21 mouse cellular contexts compared by ENCODE assay signal in genomic region chr7:16591292-16591691, GRCm38 (mm10). TPM values are rescaled to one million over a fixed set of nuclear protein-coding genes. Genes with fewer than 3 reads are reported as not detected.
DNase-seq lines count a peak whose midpoint lies in the region; TF ChIP-seq lines count a peak whose summit lies in the region.
"Had no signal": no experiment of that assay in that cellular context is flagged by ENCODE, and none has a peak within 500 bp of the region (broad histone marks: within the 10 kb centered on the region; RNA-seq: fewer than 3 reads in every experiment).

No protein-coding gene starts in this region.

- H3K4me3 ChIP-seq in heart, adult 2 months = no peak overlapping the region
- H3K4me3 ChIP-seq in liver, adult 2 months (ENCODE audit: insufficient read depth, low read depth, low read length) = no peak overlapping the region
- H3K4me3 ChIP-seq: embryonic facial prominence, embryonic 13.5 days; forebrain, embryonic 13.5 days; heart, embryonic 10.5 days; hindbrain, embryonic 10.5 days; intestine, embryonic 15.5 days had no signal

- TF ChIP-seq EP300 in heart, adult 2 months (IDR thresholded peaks at IDR 0.05; ENCODE audit: insufficient read depth, low read depth, low read length) = no peak

- H3K79me2 ChIP-seq in heart, adult 2 months (replicated peaks; ENCODE audit: control insufficient read depth, insufficient read depth, low read length) = peaks cover 5% of the 10 kb centered on the region
- H3K79me2 ChIP-seq in liver, adult 2 months (ENCODE audit: control insufficient read depth, insufficient read depth, low read length) = peaks cover 36% of the 10 kb centered on the region; the same call in 1 of the 2 replicates

- H3K27me3 ChIP-seq in heart, adult 2 months (ENCODE audit: control insufficient read depth, insufficient read depth, low read length) = no peaks in the 10 kb centered on the region
- no peaks in the 10 kb centered on the region for H3K27me3 ChIP-seq in liver, adult 2 months (ENCODE audit: control insufficient read depth, insufficient read depth, low read length)
- H3K27me3 ChIP-seq: embryonic facial prominence, embryonic 13.5 days; forebrain, embryonic 13.5 days; intestine, embryonic 15.5 days had no signal

- peaks cover 37% of the 10 kb centered on the region for H3K36me3 ChIP-seq in heart, adult 2 months (ENCODE audit: control insufficient read depth, insufficient read depth, low read length)
- H3K36me3 ChIP-seq in liver, adult 2 months (ENCODE audit: control insufficient read depth, insufficient read depth, low read length) = no peaks in the 10 kb centered on the region; the same call in none of the 2 replicates

- peak; percentile 17 for DNase-seq in heart, adult 11 months
- DNase-seq in heart, adult 2 months = no peak
- peak; percentile 56 for DNase-seq in liver, adult 2 months (ENCODE audit: extremely low read depth, low read depth, low spot score)
- DNase-seq in liver = no peak
- DNase-seq in NIH3T3 (ENCODE audit: low read depth) = peak; percentile 45
- DNase-seq in kidney, adult 18-20 months = no peak
- DNase-seq in embryo, embryonic 11 days = no peak
- DNase-seq: adrenal gland, postnatal 10 days; cerebellum, adult 11 months; cerebellum, adult 8-10 months; cerebellum, postnatal 14 days; forebrain, postnatal 0 days; gastrocnemius, postnatal 25 days; heart, postnatal 14 days; kidney, adult 8-10 months had no signal

- no peak for TF ChIP-seq POLR2A in heart, adult 2 months (IDR thresholded peaks at IDR 0.05; ENCODE audit: insufficient read depth, low read depth, low read length)
- TF ChIP-seq POLR2A in liver, adult 2 months (IDR thresholded peaks at IDR 0.05; ENCODE audit: extremely low read depth, insufficient read depth, low read length) = no peak

- H3K27ac ChIP-seq in heart, adult 2 months = no peak overlapping the region
- no peak overlapping the region for H3K27ac ChIP-seq in liver, adult 2 months (replicated peaks; ENCODE audit: insufficient read depth, low read depth, low read length)
- H3K27ac ChIP-seq: embryonic facial prominence, embryonic 13.5 days; forebrain, embryonic 13.5 days; heart, embryonic 10.5 days; hindbrain, embryonic 10.5 days; hindbrain, embryonic 14.5 days; intestine, embryonic 15.5 days had no signal

- 41% methylated on average over 1 of the region's 1 CpGs for WGBS in heart, adult 2 months
- 18% methylated on average over 1 of the region's 1 CpGs for WGBS in liver, adult 2 months

- H3K9ac ChIP-seq in heart, adult 2 months (ENCODE audit: low read depth, low read length) = no peak overlapping the region
- H3K9ac ChIP-seq in liver, adult 2 months (ENCODE audit: low read depth, low read length) = no peak overlapping the region
- H3K9ac ChIP-seq: embryonic facial prominence, embryonic 13.5 days; forebrain, embryonic 13.5 days; forebrain, postnatal 0 days; hindbrain, embryonic 14.5 days; intestine, embryonic 15.5 days had no signal

- peaks cover 8% of the 10 kb centered on the region for H3K4me1 ChIP-seq in heart, adult 2 months (ENCODE audit: control insufficient read depth, insufficient read depth, low read length)
- H3K4me1 ChIP-seq in liver, adult 2 months (ENCODE audit: control insufficient read depth, insufficient read depth, low read length) = peaks cover 31% of the 10 kb centered on the region
- H3K4me1 ChIP-seq: embryonic facial prominence, embryonic 13.5 days; hindbrain, embryonic 10.5 days; intestine, embryonic 15.5 days had no signal

- intact Hi-C loops in heart, adult 2 months (cut with DNase I) = no loop called here

- no peak for TF ChIP-seq CTCF in heart, adult 2 months (IDR thresholded peaks at IDR 0.05)
- TF ChIP-seq CTCF in liver, adult 2 months (IDR thresholded peaks at IDR 0.05; ENCODE audit: low read depth, low read length) = no peak

RNA-seq across cellular contexts. Expression of gene Arhgap35, which starts 23.5 kb away (rescaled TPM):
- total RNA-seq in heart, adult 2 months (2021) = 10 to 100 TPM; 32.5 to 33.8 TPM
- polyA plus RNA-seq in heart, adult 2 months (2012; rRNA removed) = 15.6 and 22.9 TPM in 2 replicates
- 30.4 and 38.9 TPM in 2 replicates for total RNA-seq in liver, adult 2 months (2014; rRNA removed)
- polyA plus RNA-seq in liver, adult 2 months (2012; rRNA removed) = 20.7 and 22.2 TPM in 2 replicates

Comparison
In these comparisons a context has a peak if more than half of its experiments do, and no peak if none do; other contexts are left out.
1. DNase-seq: peak in heart, adult 11 months (single experiment), liver, adult 2 months (single experiment) and NIH3T3 (single experiment); none in heart, adult 2 months (0 of 2), liver (single experiment), kidney, adult 18-20 months (single experiment) and embryo, embryonic 11 days (single experiment).